Mouse (Mus musculus) liver, embryonic 14.5 days (tissue): ENCODE measurements at regions not wholly inside any gene's neighbourhood (a gene's known extent, or its start where the extent isn't known, plus 50 kb on each side); places are given as distances from the start of the nearest gene placed in this dataset.

ENCODE experiments used
- ATAC-seq: fragments of 200-750 bp; cut with Nextera tagmentation; 2 replicates; pipeline ENCODE4 v1.8.0; 2017; ENCODE audit warnings: moderate number of reproducible peaks, mild to moderate bottlenecking, moderate library complexity; ENCODE audit not compliant: insufficient read depth
- DNase-seq, 3 experiments: peaks; one replicate each; pipeline ENCODE4 v3.0.0-alpha.2; 2012 to 2013; ENCODE audit warnings: low read depth in 3 of 3, low spot score in 3 of 3
- H3K27ac ChIP-seq: fragments of 300-500 bp; sonication (generic); 2 replicates; pipeline ENCODE4 v1.5.1; 2014; ENCODE audit warnings: moderate library complexity, mild to moderate bottlenecking, control low read depth, inconsistent platforms
- H3K27me3 ChIP-seq: fragments of 300-500 bp; sonication (generic); 2 replicates; pipeline ENCODE4 v1.6.1; 2014; ENCODE audit warnings: mild to moderate bottlenecking, low read length, moderate library complexity; ENCODE audit not compliant: control insufficient read depth, insufficient read depth
- H3K36me3 ChIP-seq: fragments of 300-500 bp; sonication (generic); replicated peaks from 2 replicates; pipeline ENCODE4 v1.6.1; 2014; ENCODE audit warnings: low read depth; ENCODE audit not compliant: control insufficient read depth, insufficient read depth
- H3K4me1 ChIP-seq, 2 experiments: fragments of 200-500 bp in 1 of 2; fragments of 300-500 bp in 1 of 2; sonication (generic) in 1 of 2; replicated peaks; 2 replicates each; pipeline ENCODE4 v1.6.1; 2012 to 2014; ENCODE audit warnings: antibody characterized with exemption in 1 of 2, inconsistent platforms in 1 of 2, low read length in 1 of 2; ENCODE audit not compliant: control insufficient read depth in 2 of 2, insufficient read depth in 2 of 2
- H3K4me2 ChIP-seq: fragments of 300-500 bp; sonication (generic); 2 replicates; pipeline ENCODE4 v1.6.1; 2014; ENCODE audit warnings: low read depth, mild to moderate bottlenecking, control low read depth, moderate library complexity
- H3K4me3 ChIP-seq, 2 experiments: fragments of 200-500 bp in 1 of 2; fragments of 300-500 bp in 1 of 2; sonication (generic) in 1 of 2; 2 replicates each; pipeline ENCODE4 v1.5.1; 2012 to 2014; ENCODE audit warnings: low read depth in 2 of 2, low read length in 2 of 2, mild to moderate bottlenecking in 2 of 2, control low read depth in 1 of 2, inconsistent platforms in 1 of 2, moderate library complexity in 1 of 2; ENCODE audit not compliant: insufficient read depth in 1 of 2
- H3K9ac ChIP-seq: fragments of 300-500 bp; sonication (generic); replicated peaks from 2 replicates; pipeline ENCODE4 v1.6.1; 2014; ENCODE audit warnings: mild to moderate bottlenecking, control low read depth, moderate library complexity
- H3K9me3 ChIP-seq: fragments of 300-500 bp; sonication (generic); 2 replicates; pipeline ENCODE4 v1.6.1; 2016; ENCODE audit warnings: low read length, mixed read lengths; ENCODE audit not compliant: control insufficient read depth
- CTCF ChIP-seq: IDR thresholded peaks from 2 replicates; pipeline ENCODE4 v1.5.1; 2016; ENCODE audit warnings: antibody characterized with exemption, low read depth, control low read depth
- EP300 ChIP-seq: IDR thresholded peaks from 2 replicates; pipeline ENCODE4 v1.6.1; 2016; ENCODE audit warnings: antibody characterized with exemption, low read depth
- WGBS: fragments of 180-500 bp; shearing (Covaris S2); extraction: QIAGEN DNeasy Blood & Tissue Kit; methylation state at CpG from one replicate; pipeline ENCODE4 v1.1.7; 2014; ENCODE audit not compliant: insufficient replicate concordance; 5-methylcytosine and 5-hydroxymethylcytosine counted together

GRCm38 (mm10) chr1:69247691-69248090, 139.8 kb upstream of the Erbb4 start:
- ATAC-seq (no peak), DNase-seq (no peak)
- no peaks in the 10 kb centered on the region for H3K36me3 ChIP-seq
- 59% methylated on average over 5 of the region's 5 CpGs for WGBS
- no peak overlapping the region for H3K27ac ChIP-seq
- no peaks in the 10 kb centered on the region for H3K27me3 ChIP-seq
- no peaks in the 10 kb centered on the region for H3K4me1 ChIP-seq
- H3K4me3 ChIP-seq: no peak overlapping the region
- no peak for TF ChIP-seq CTCF
- TF ChIP-seq EP300: no peak
- no peak overlapping the region for H3K9ac ChIP-seq
- no peaks in the 10 kb centered on the region for H3K9me3 ChIP-seq
- no peak overlapping the region for H3K4me2 ChIP-seq

GRCm38 (mm10) chr1:69242289-69242909, 134.5 kb upstream of the Erbb4 start:
- H3K27ac ChIP-seq: no peak overlapping the region
- TF ChIP-seq CTCF: no peak
- TF ChIP-seq EP300: no peak
- no peaks in the 10 kb centered on the region for H3K27me3 ChIP-seq
- peak overlapping the region; percentile 23 for H3K4me2 ChIP-seq
- no peaks in the 10 kb centered on the region for H3K4me1 ChIP-seq
- WGBS: 59% methylated on average over 3 of the region's 3 CpGs
- H3K9me3 ChIP-seq: no peaks in the 10 kb centered on the region
- ATAC-seq (no peak), DNase-seq (no peak)
- H3K36me3 ChIP-seq: no peaks in the 10 kb centered on the region
- no peak overlapping the region for H3K4me3 ChIP-seq
- no peak overlapping the region for H3K9ac ChIP-seq

- no peak for ATAC-seq
- Histone ChIP-seq H3K9ac (no peak overlapping the region), H3K4me3 (no peak overlapping the region; a peak in 1 of 4 replicates), H3K36me3 (no peaks in the 10 kb centered on the region), H3K27ac (no peak overlapping the region), H3K27me3 (no peaks in the 10 kb centered on the region), H3K4me2 (peak overlapping the region; percentile 23), H3K4me1 (no peaks in the 10 kb centered on the region), H3K9me3 (no peaks in the 10 kb centered on the region)
- TF ChIP-seq CTCF (peak; percentile 84), EP300 (no peak)
- 20% methylated on average over 11 of the region's 11 CpGs for WGBS
- DNase-seq: peak in 1 of 3 experiments; percentile 6
These were observed 133.8 kb upstream of the Erbb4 start for GRCm38 (mm10) chr1:69241502-69242214.

- TF ChIP-seq CTCF: no peak
- no peak for TF ChIP-seq EP300
These were observed 120.0 kb upstream of the Erbb4 start for GRCm38 (mm10) chr1:69227864-69228263.

GRCm38 (mm10) chr1:69212896-69213500, 105.1 kb upstream of the Erbb4 start:
- WGBS: 67% methylated on average over 1 of the region's 1 CpGs
- H3K27ac ChIP-seq: no peak overlapping the region
- no peak overlapping the region for H3K9ac ChIP-seq
- H3K36me3 ChIP-seq: no peaks in the 10 kb centered on the region
- H3K27me3 ChIP-seq: no peaks in the 10 kb centered on the region
- H3K4me1 ChIP-seq: no peaks in the 10 kb centered on the region
- ATAC-seq (no peak), DNase-seq (no peak)
- no peak for TF ChIP-seq CTCF
- TF ChIP-seq EP300: no peak
- H3K4me2 ChIP-seq: no peak overlapping the region
- H3K9me3 ChIP-seq: no peaks in the 10 kb centered on the region
- H3K4me3 ChIP-seq: no peak overlapping the region

More at GRCm38 (mm10) chr1:69227864-69228263, 120.0 kb upstream of the Erbb4 start:
- Histone ChIP-seq H3K4me3 (no peak overlapping the region), H3K4me2 (no peak overlapping the region), H3K36me3 (no peaks in the 10 kb centered on the region), H3K27me3 (no peaks in the 10 kb centered on the region), H3K9me3 (no peaks in the 10 kb centered on the region), H3K9ac (no peak overlapping the region), H3K4me1 (no peaks in the 10 kb centered on the region), H3K27ac (no peak overlapping the region)
- DNase-seq (no peak), ATAC-seq (no peak)
